Mouse (Mus musculus): Measurements from ENCODE around the gene Hk2. TPM values are rescaled to one million over a fixed set of nuclear protein-coding genes. Genes with fewer than 3 reads are reported as not detected.

Gene Hk2
- polyA plus RNA-seq, 1 experiment from 2014 or later = 17.3 TPM

Other genes starting within 250 kb of the Hk2 start
- 116 and 118 TPM in 2 replicates for gene Pole4, start 69.1 kb downstream of the Hk2 start, polyA plus RNA-seq (2014; fragmentation: Nextera tagmentation; extraction: Ambion mirVana)
- 0.97 and 1.3 TPM in 2 replicates for gene Sema4f, start 165.3 kb upstream of the Hk2 start, polyA plus RNA-seq (2014; fragmentation: Nextera tagmentation; extraction: Ambion mirVana)
- gene M1ap, start 172.4 kb upstream of the Hk2 start, polyA plus RNA-seq (2014; fragmentation: Nextera tagmentation; extraction: Ambion mirVana) = 0.21 and 0.50 TPM in 2 replicates